Mouse (Mus musculus) forebrain, embryonic 11.5 days (tissue): Measurements from ENCODE around the gene Pofut2. TPM values are rescaled to one million over a fixed set of nuclear protein-coding genes. Genes with fewer than 3 reads are reported as not detected.
A peak's percentile ranks its signal among the peaks of the same experiment; 100 is the strongest.

Experiments
- ATAC-seq: fragments of 200-750 bp; cut with Nextera tagmentation; replicated peaks from 2 replicates; pipeline ENCODE4 v1.8.0; 2017; ENCODE audit warnings: moderate TSS enrichment; ENCODE audit not compliant: low FRiP score
- DNase-seq: peaks from one replicate; pipeline ENCODE4 v3.0.0-alpha.2; 2017; ENCODE audit warnings: low spot score
- H3K27ac ChIP-seq: fragments of 300-500 bp; sonication (generic); 2 replicates; pipeline ENCODE4 v1.5.1; 2014; ENCODE audit warnings: low read depth, low read length
- H3K27me3 ChIP-seq: fragments of 300-500 bp; sonication (generic); 2 replicates; pipeline ENCODE4 v1.6.1; 2014; ENCODE audit warnings: mild to moderate bottlenecking, low read length, mixed read lengths; ENCODE audit not compliant: control insufficient read depth, insufficient read depth
- H3K36me3 ChIP-seq: fragments of 300-500 bp; sonication (generic); 2 replicates; pipeline ENCODE4 v1.6.1; 2014; ENCODE audit warnings: mild to moderate bottlenecking, low read length, moderate library complexity, mixed read lengths; ENCODE audit not compliant: control insufficient read depth, insufficient read depth
- H3K4me1 ChIP-seq: fragments of 300-500 bp; sonication (generic); replicated peaks from 2 replicates; pipeline ENCODE4 v1.6.1; 2014; ENCODE audit warnings: low read length, mixed read lengths; ENCODE audit not compliant: control insufficient read depth, insufficient read depth
- H3K4me2 ChIP-seq: fragments of 300-500 bp; sonication (generic); 2 replicates; pipeline ENCODE4 v1.6.1; 2014; ENCODE audit warnings: low read depth, mild to moderate bottlenecking, low read length, moderate library complexity, mixed read lengths; ENCODE audit not compliant: severe bottlenecking
- H3K4me3 ChIP-seq: fragments of 300-500 bp; sonication (generic); 2 replicates; pipeline ENCODE4 v1.5.1; 2014; ENCODE audit warnings: low read depth, low read length
- H3K9ac ChIP-seq: fragments of 300-500 bp; sonication (generic); 2 replicates; pipeline ENCODE4 v1.6.1; 2014; ENCODE audit warnings: low read length
- H3K9me3 ChIP-seq: fragments of 300-500 bp; sonication (generic); 2 replicates; pipeline ENCODE4 v1.6.1; 2016; ENCODE audit warnings: low read length, mixed read lengths; ENCODE audit not compliant: control insufficient read depth
- WGBS: fragments of 180-500 bp; shearing (Covaris S2); extraction: QIAGEN DNeasy Blood & Tissue Kit; methylation state at CpG from one replicate; pipeline ENCODE4 v1.1.7; 2014; 5-methylcytosine and 5-hydroxymethylcytosine counted together
- polyA plus RNA-seq: library from polyadenylated mRNA; unstranded; fragments of >200 nt; fragmentation: Nextera tagmentation; extraction: Ambion mirVana; gene quantifications from 2 replicates; pipeline ENCODE4 v1.2.1, GENCODE M21; 2014

Pofut2 gene
- 67.0 and 78.0 TPM in 2 replicates for polyA plus RNA-seq

GRCm38 (mm10) chr10:77258704-77259621 is at the start of gene Pofut2:
Gene Pofut2, plus strand, starts transcription at chr10:77259218.
- peak within 1 kb of the TSS; percentile 76 for H3K4me2 ChIP-seq
- H3K36me3 ChIP-seq = peaks cover under 1% of the 10 kb centered on the region; the same call in 1 of the 2 replicates
- DNase-seq (peak; percentile 99), ATAC-seq (peak; percentile 98)
- H3K27me3 ChIP-seq = no peaks in the 10 kb centered on the region
- peak within 1 kb of the TSS; percentile 88 for H3K4me3 ChIP-seq
- under 1% methylated on average over 81 of the region's 81 CpGs for WGBS
- no peaks in the 10 kb centered on the region for H3K9me3 ChIP-seq
- H3K27ac ChIP-seq = peak within 1 kb of the TSS; percentile 75
- peak within 1 kb of the TSS; percentile 87 for H3K9ac ChIP-seq
- no peaks in the 10 kb centered on the region for H3K4me1 ChIP-seq

GRCm38 (mm10) chr10:77209261-77209660 is 49.8 kb upstream of the Pofut2 start:
- Histone ChIP-seq H3K36me3 (no peaks in the 10 kb centered on the region), H3K4me3 (no peak overlapping the region), H3K4me1 (no peaks in the 10 kb centered on the region), H3K27ac (no peak overlapping the region), H3K9me3 (no peaks in the 10 kb centered on the region), H3K27me3 (no peaks in the 10 kb centered on the region), H3K4me2 (no peak overlapping the region), H3K9ac (no peak overlapping the region)
- DNase-seq = no peak
- ATAC-seq = no peak
- 59% methylated on average over 5 of the region's 5 CpGs for WGBS

- DNase-seq = no peak
- Histone ChIP-seq H3K27ac (no peak overlapping the region), H3K4me3 (no peak overlapping the region), H3K4me1 (no peaks in the 10 kb centered on the region), H3K9me3 (no peaks in the 10 kb centered on the region), H3K9ac (no peak overlapping the region), H3K4me2 (no peak overlapping the region), H3K27me3 (no peaks in the 10 kb centered on the region), H3K36me3 (no peaks in the 10 kb centered on the region)
- 91% methylated on average over 3 of the region's 3 CpGs for WGBS
- no peak for ATAC-seq
Measured at GRCm38 (mm10) chr10:77210666-77211065, 48.4 kb upstream of the Pofut2 start.

DNA sequence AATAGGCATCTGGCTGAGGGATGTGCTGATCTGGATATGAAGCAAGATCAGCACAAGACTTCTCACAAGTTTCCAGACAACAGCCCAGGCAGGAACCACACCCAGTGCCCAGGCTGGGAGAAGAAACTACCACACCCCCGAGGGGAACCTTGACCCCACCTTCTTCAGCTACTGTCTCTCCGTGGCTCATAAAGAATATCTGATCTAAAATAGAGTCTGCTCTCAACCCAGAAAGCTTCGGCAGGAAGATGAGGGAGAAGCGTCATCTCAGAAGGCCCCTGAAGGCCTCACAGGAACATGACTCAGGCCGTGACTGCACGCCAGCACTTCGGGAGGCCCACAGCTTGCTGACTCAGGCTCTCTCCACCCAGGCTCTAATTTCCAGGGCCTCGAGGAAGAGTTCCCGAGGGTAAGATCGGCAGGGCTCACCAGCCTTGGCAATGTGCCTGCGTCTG is 47.9 kb upstream of the Pofut2 start:
- Histone ChIP-seq H3K4me2 (no peak overlapping the region), H3K4me3 (no peak overlapping the region), H3K27me3 (no peaks in the 10 kb centered on the region), H3K9ac (no peak overlapping the region), H3K27ac (no peak overlapping the region; the same call in 1 of the 2 replicates), H3K36me3 (no peaks in the 10 kb centered on the region), H3K4me1 (0 out of 2 replicates have a peak, but pooled peaks cover 2% of the 10 kb centered on the region), H3K9me3 (no peaks in the 10 kb centered on the region)
- 82% methylated on average over 11 of the region's 11 CpGs for WGBS
- ATAC-seq (no peak), DNase-seq (no peak)

GRCm38 (mm10) chr10:77212354-77213120 is 46.5 kb upstream of the Pofut2 start:
- H3K9ac ChIP-seq = no peak overlapping the region
- no peak for ATAC-seq
- 0 out of 2 replicates have a peak, but pooled peaks cover 2% of the 10 kb centered on the region for H3K4me1 ChIP-seq
- H3K36me3 ChIP-seq = no peaks in the 10 kb centered on the region
- H3K4me2 ChIP-seq = no peak overlapping the region
- no peak overlapping the region for H3K27ac ChIP-seq
- H3K4me3 ChIP-seq = no peak overlapping the region
- 86% methylated on average over 6 of the region's 6 CpGs for WGBS
- DNase-seq = no peak
- H3K27me3 ChIP-seq = no peaks in the 10 kb centered on the region
- no peaks in the 10 kb centered on the region for H3K9me3 ChIP-seq

- no peak overlapping the region for H3K9ac ChIP-seq
- no peaks in the 10 kb centered on the region for H3K27me3 ChIP-seq
- H3K4me1 ChIP-seq = 0 out of 2 replicates have a peak, but pooled peaks cover 2% of the 10 kb centered on the region
- H3K27ac ChIP-seq = no peak overlapping the region
- H3K4me2 ChIP-seq = no peak overlapping the region
- ATAC-seq (no peak), DNase-seq (no peak)
- H3K36me3 ChIP-seq = no peaks in the 10 kb centered on the region
- no peaks in the 10 kb centered on the region for H3K9me3 ChIP-seq
- H3K4me3 ChIP-seq = no peak overlapping the region
- 92% methylated on average over 5 of the region's 5 CpGs for WGBS
Measured at GRCm38 (mm10) chr10:77213483-77213882, 45.5 kb upstream of the Pofut2 start.

GRCm38 (mm10) chr10:77214586-77214985 is 44.4 kb upstream of the Pofut2 start:
- Histone ChIP-seq H3K27me3 (no peaks in the 10 kb centered on the region), H3K4me2 (no peak overlapping the region), H3K36me3 (no peaks in the 10 kb centered on the region), H3K9ac (no peak overlapping the region), H3K27ac (no peak overlapping the region), H3K4me3 (no peak overlapping the region), H3K4me1 (0 out of 2 replicates have a peak, but pooled peaks cover 2% of the 10 kb centered on the region), H3K9me3 (no peaks in the 10 kb centered on the region)
- ATAC-seq = no peak
- WGBS = 83% methylated on average over 8 of the region's 8 CpGs
- DNase-seq = no peak

- Histone ChIP-seq H3K4me1 (0 out of 2 replicates have a peak, but pooled peaks cover 2% of the 10 kb centered on the region), H3K4me2 (no peak overlapping the region), H3K27ac (no peak overlapping the region), H3K4me3 (no peak overlapping the region), H3K9ac (no peak overlapping the region), H3K36me3 (no peaks in the 10 kb centered on the region), H3K27me3 (no peaks in the 10 kb centered on the region), H3K9me3 (no peaks in the 10 kb centered on the region)
- ATAC-seq (no peak), DNase-seq (no peak)
- WGBS = 77% methylated on average over 4 of the region's 4 CpGs
Measured at GRCm38 (mm10) chr10:77215641-77216040, 43.4 kb upstream of the Pofut2 start.
